Mouse (Mus musculus): ENCODE results near the gene Crk. TPM values are rescaled to one million over a fixed set of nuclear protein-coding genes. Genes with fewer than 3 reads are reported as not detected.
A peak's percentile ranks its signal among the peaks of the same experiment; 100 is the strongest.

Crk gene
- total and polyA plus RNA-seq, 3 experiments: 37.8 to 44.6 (median 39.9) TPM

- TF ChIP-seq USF1 (IDR thresholded peaks at IDR 0.05; ENCODE audit: low read depth, low read length): peak; percentile 36; the same call in 1 of the 2 replicates
- TF ChIP-seq TCF12 (IDR thresholded peaks at IDR 0.05; ENCODE audit: low read depth, low read length): peak; percentile 97
- TF ChIP-seq POLR2A (IDR thresholded peaks at IDR 0.05; ENCODE audit: low read depth, low read length): no peak
- TF ChIP-seq CHD1 (IDR thresholded peaks at IDR 0.05; ENCODE audit: low read depth, low read length): peak; percentile 71; the same call in 1 of the 2 replicates
- peak; percentile 93 for TF ChIP-seq MYC (IDR thresholded peaks at IDR 0.05; ENCODE audit: low read depth, low read length)
- no peak for TF ChIP-seq CTCF (conservative IDR thresholded peaks at IDR 0.05 in 1 of 2, IDR thresholded peaks at IDR 0.05 in 1 of 2; ENCODE audit: low read depth in 2 of 2, low read length in 2 of 2)
- no peak for TF ChIP-seq TBP (conservative IDR thresholded peaks at IDR 0.05; ENCODE audit: low read depth, low read length)
- 0 out of 2 replicates have a peak, but pooled peaks have one; percentile 18 for TF ChIP-seq HCFC1 (IDR thresholded peaks at IDR 0.05; ENCODE audit: low read depth, low read length)
- TF ChIP-seq NELFE (IDR thresholded peaks at IDR 0.05; ENCODE audit: low read depth, low read length): peak; percentile 38; the same call in 1 of the 2 replicates
- no peak for TF ChIP-seq USF2 (conservative IDR thresholded peaks at IDR 0.05; ENCODE audit: low read depth, low read length)
- TF ChIP-seq RCOR1 (conservative IDR thresholded peaks at IDR 0.05; ENCODE audit: low read depth, low read length): peak; percentile 99
- no peak; the same call in 1 of the 2 replicates for TF ChIP-seq RAD21 (IDR thresholded peaks at IDR 0.05; ENCODE audit: low read depth, low read length)
These were observed 58.9 kb downstream of the Crk start (continued) for GRCm38 (mm10) chr11:75737806-75738476.

GRCm38 (mm10) chr11:75738477-75738821, 59.4 kb downstream of the Crk start:
- H3K4me2 ChIP-seq (ENCODE audit: insufficient read depth, low read depth, poor library complexity, severe bottlenecking): peak overlapping the region; percentile 57
- H3K4me1 ChIP-seq (ENCODE audit: control insufficient read depth in 1 of 2, insufficient read depth in 2 of 2): peaks cover 19 to 81% of the 10 kb centered on the region in 2 experiments
- DNase-seq (ENCODE audit: extremely low read depth): no peak
- in situ Hi-C loops (cut with MboI; ENCODE audit: low pct_ligation_motif_present, low pct_unique_long_range_greater_than_20kb, low sequenced_read_pairs): no loop called here
- H3K27ac ChIP-seq (ENCODE audit: insufficient read depth, low read depth): peak overlapping the region; percentile 94
- dilution Hi-C loops (cut with MboI; ENCODE audit: extremely low pct_ligation_motif_present, extremely low pct_unique_long_range_greater_than_20kb, low sequenced_read_pairs): no loop called here
- H3K27me3 ChIP-seq (replicated peaks): no peaks in the 10 kb centered on the region
- H3K36me3 ChIP-seq (replicated peaks in 1 of 2; ENCODE audit: control insufficient read depth in 1 of 2, insufficient read depth in 1 of 2, low read length in 1 of 2): peaks cover 25 to 59% of the 10 kb centered on the region in 2 experiments
- peak; percentile 69; the same call in 1 of the 2 replicates for TF ChIP-seq MAFK (IDR thresholded peaks at IDR 0.05; ENCODE audit: insufficient replicate concordance, low read length)
- no peak for TF ChIP-seq NELFE (IDR thresholded peaks at IDR 0.05; ENCODE audit: low read depth, low read length)
- TF ChIP-seq ETS1 (conservative IDR thresholded peaks at IDR 0.05; ENCODE audit: low read depth, low read length): no peak
- TF ChIP-seq E2F4 (IDR thresholded peaks at IDR 0.05; ENCODE audit: insufficient replicate concordance, low read depth, low read length): no peak
- 0 out of 2 replicates have a peak, but pooled peaks have one; percentile 3 for TF ChIP-seq MAX (IDR thresholded peaks at IDR 0.05; ENCODE audit: low read length)
- TF ChIP-seq ZNF384 (IDR thresholded peaks at IDR 0.05; ENCODE audit: low read depth, low read length): peak; percentile 76
- H3K79me2 ChIP-seq (replicated peaks; ENCODE audit: control insufficient read depth, extremely low read depth, insufficient read depth, poor library complexity, severe bottlenecking): peaks cover 97% of the 10 kb centered on the region
- no peaks in the 10 kb centered on the region for H3K9me3 ChIP-seq (replicated peaks; ENCODE audit: low read length)
- no peak overlapping the region for H3K4me3 ChIP-seq (replicated peaks in 1 of 3; ENCODE audit: low read depth in 2 of 3, low read length in 2 of 3, poor library complexity in 1 of 3)
- H3K9ac ChIP-seq (ENCODE audit: insufficient read depth, low read depth): peak overlapping the region; percentile 34

GRCm38 (mm10) chr11:75740204-75740603, 61.1 kb downstream of the Crk start:
- Histone ChIP-seq H3K79me2 (replicated peaks; ENCODE audit: control insufficient read depth, extremely low read depth, insufficient read depth, poor library complexity, severe bottlenecking) (peaks cover 95% of the 10 kb centered on the region), H3K4me3 (replicated peaks in 1 of 3; ENCODE audit: low read depth in 2 of 3, low read length in 2 of 3, poor library complexity in 1 of 3) (no peak overlapping the region), H3K9ac (ENCODE audit: insufficient read depth, low read depth) (no peak overlapping the region), H3K36me3 (replicated peaks in 1 of 2; ENCODE audit: control insufficient read depth in 1 of 2, insufficient read depth in 1 of 2, low read length in 1 of 2) (peaks cover 26 to 69% of the 10 kb centered on the region in 2 experiments), H3K27ac (ENCODE audit: insufficient read depth, low read depth) (no peak overlapping the region), H3K9me3 (replicated peaks; ENCODE audit: low read length) (no peaks in the 10 kb centered on the region), H3K27me3 (replicated peaks) (no peaks in the 10 kb centered on the region), H3K4me2 (ENCODE audit: insufficient read depth, low read depth, poor library complexity, severe bottlenecking) (no peak overlapping the region), H3K4me1 (ENCODE audit: control insufficient read depth in 1 of 2, insufficient read depth in 2 of 2) (peaks cover 19 to 91% of the 10 kb centered on the region in 2 experiments)
- no peak for DNase-seq (ENCODE audit: extremely low read depth)
- TF ChIP-seq EP300 (IDR thresholded peaks at IDR 0.05; ENCODE audit: low read length) (no peak), ZMIZ1 (IDR thresholded peaks at IDR 0.05; ENCODE audit: low read depth, low read length) (no peak), RAD21 (IDR thresholded peaks at IDR 0.05; ENCODE audit: low read depth, low read length) (no peak), SIN3A (IDR thresholded peaks at IDR 0.05; ENCODE audit: low read length) (no peak), RCOR1 (conservative IDR thresholded peaks at IDR 0.05; ENCODE audit: low read depth, low read length) (no peak), USF1 (IDR thresholded peaks at IDR 0.05; ENCODE audit: low read depth, low read length) (no peak), PAX5 (IDR thresholded peaks at IDR 0.05; ENCODE audit: low read length) (no peak), UBTF (IDR thresholded peaks at IDR 0.05; ENCODE audit: low read depth, low read length) (no peak), MXI1 (IDR thresholded peaks at IDR 0.05; ENCODE audit: low read depth, low read length) (no peak), ZNF384 (IDR thresholded peaks at IDR 0.05; ENCODE audit: low read depth, low read length) (no peak), POLR2AphosphoS2 (IDR thresholded peaks at IDR 0.05; ENCODE audit: low read depth, low read length) (no peak), ZC3H11A (IDR thresholded peaks at IDR 0.05; ENCODE audit: low read depth, low read length) (no peak), NELFE (IDR thresholded peaks at IDR 0.05; ENCODE audit: low read depth, low read length) (no peak), BHLHE40 (IDR thresholded peaks at IDR 0.05; ENCODE audit: low read depth, low read length) (no peak)
- dilution Hi-C loops (cut with MboI; ENCODE audit: extremely low pct_ligation_motif_present, extremely low pct_unique_long_range_greater_than_20kb, low sequenced_read_pairs) (no loop called here), in situ Hi-C loops (cut with MboI; ENCODE audit: low pct_ligation_motif_present, low pct_unique_long_range_greater_than_20kb, low sequenced_read_pairs) (no loop called here)

Data from CH12.LX (cell line).